Mouse (Mus musculus): ENCODE results near the gene Klhdc9. TPM values are rescaled to one million over a fixed set of nuclear protein-coding genes. Genes with fewer than 3 reads are reported as not detected.

The Klhdc9 gene
- polyA plus RNA-seq (2012; ENCODE audit: low replicate concordance): 0.44 and 0.99 TPM in 2 replicates

DNA sequence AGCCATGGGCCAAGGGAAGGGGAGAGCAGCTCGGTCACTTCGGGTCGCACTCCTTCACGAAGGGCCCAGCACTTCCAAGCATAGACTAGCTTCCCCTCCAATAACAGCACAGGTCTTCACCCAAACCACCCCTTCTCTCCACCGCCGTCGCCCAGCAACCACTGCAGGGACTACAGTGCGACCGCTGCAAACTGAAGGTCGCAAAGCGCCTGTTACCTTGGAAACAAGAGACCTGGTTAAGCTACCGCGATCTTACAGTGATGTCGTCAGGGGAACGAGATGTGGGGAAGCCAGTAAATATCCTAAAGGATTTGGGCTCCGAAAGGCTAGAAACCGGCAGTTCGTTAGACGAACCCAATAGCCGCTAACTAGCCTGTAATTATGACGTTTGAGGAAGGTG is at the start of gene Klhdc9:
Gene Klhdc9 (minus strand): TSS at position 143 of the 400 bp plus-strand sequence.

DNA sequence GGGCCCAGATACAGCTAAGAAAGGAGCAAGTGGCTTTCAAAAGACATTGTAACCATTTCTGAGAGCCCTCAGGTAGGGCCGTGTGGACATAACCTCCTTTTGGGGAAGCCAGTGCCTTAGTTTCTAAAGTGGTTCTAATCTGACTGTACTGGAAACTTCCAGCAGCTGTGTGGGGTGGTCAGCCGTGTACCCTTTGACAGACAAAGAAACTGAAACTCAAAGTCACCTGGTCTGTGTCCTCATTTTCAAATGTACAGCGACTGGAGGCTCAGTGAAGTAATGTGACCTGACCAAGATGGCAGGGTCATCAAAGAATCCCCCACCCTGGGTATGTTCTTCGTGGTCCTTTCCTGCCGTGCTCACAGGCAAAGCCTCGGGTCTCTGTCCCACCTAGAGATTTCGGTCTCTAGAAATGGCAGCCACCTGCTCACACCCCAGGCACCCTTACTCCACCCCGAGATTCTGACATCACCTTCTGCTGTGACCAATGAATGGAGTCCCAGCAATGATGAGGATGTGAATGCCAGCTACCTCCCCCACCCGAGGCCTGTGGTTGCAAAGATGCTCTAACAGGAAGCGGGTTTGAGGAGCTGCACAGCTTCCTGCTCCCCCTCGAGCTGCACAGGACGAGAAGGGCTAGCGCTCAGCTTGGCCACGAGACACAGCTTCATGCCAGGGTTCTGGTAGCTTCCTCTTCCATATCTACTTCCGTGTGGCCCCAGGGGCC is 27.9 kb upstream of the Klhdc9 start, which contains the start of gene Arhgap30:
Gene Arhgap30 (plus strand): TSS at position 579 of the 727 bp plus-strand sequence.

DNA sequence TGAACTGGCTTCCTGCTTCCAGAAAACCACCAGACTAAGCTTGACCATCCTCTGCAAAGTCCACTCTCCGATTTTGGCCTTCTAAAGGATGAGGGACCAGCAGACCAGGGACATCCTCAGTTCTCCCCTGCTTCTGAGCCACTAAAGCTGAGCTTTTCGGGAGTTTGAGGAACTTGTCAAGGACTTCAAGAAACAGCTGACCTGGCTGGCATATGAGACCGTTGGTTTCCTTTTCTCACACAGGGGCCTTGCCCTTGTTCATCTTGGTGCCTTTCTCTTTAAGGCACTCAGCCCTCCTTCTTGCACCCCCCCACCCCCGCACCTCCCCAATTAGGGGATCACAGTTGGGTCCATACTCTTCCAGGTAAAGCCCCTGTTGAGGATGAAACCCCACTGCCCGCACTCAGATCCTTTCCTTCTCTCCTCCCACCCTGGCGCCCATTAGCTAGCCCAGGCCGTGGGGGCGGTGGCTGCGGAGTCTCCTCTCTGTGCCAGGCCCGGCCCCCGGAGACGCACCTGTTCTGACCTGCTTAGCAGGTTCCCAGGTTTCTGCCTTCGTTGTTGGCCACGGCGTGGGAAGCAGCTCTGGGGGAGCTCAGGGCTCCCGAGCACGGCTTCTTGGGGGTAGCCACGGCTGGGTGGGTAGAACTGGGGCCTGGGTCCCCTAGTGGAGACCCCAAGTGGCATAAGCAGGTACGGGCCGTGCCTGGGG is 9.4 kb upstream of the Klhdc9 start, which contains the start of gene Nectin4:
Gene Nectin4 (plus strand): TSS at position 255 of the 712 bp plus-strand sequence.

DNA sequence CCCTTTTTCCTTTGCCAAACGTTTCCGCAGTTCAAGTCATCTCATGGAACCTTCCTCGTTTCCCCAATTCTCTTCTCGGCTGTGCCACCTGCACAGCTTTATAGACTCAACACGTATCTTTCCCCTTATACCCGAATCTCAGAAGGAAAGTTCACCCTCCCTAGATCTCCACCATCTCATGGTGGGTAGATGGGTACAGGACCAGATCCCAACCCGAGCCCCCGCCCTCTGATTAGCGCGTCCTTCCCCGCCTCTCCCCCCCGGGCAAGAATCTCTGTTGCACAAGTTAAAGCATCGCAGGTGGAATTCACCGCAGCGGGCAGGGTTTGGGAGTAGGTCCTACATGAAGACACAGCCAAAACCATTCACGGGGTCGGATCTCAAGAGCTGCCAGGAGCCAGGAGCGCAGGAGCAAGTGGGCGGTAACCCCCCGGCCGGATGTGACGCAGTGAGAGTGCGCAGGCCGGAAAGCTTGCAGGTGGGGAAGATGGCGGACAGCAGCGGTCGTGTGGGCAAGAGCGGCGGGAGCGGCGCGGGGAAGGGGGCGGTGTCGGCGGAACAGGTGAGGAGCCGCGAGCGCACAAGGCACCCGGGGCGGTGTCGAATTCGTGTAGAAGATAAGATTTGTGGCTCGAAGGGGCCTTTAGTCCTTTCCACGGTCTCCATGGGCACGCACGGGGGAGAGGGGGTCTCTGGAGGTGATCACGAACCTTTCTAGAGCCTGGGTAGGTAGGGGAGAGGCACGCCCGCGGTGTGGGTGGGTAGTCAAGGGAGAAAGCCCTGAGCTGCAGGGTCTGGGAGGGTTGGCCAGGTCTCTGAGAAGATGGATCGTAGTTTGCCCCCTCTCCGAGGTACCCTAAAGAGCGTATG is 15.1 kb downstream of the Klhdc9 start, which contains the start of the genes Nit1 and Pfdn2:
Gene Nit1 (minus strand): TSS at position 422 of the 870 bp plus-strand sequence.
Gene Pfdn2 (plus strand): TSS at position 446 of the 870 bp plus-strand sequence.

DNA sequence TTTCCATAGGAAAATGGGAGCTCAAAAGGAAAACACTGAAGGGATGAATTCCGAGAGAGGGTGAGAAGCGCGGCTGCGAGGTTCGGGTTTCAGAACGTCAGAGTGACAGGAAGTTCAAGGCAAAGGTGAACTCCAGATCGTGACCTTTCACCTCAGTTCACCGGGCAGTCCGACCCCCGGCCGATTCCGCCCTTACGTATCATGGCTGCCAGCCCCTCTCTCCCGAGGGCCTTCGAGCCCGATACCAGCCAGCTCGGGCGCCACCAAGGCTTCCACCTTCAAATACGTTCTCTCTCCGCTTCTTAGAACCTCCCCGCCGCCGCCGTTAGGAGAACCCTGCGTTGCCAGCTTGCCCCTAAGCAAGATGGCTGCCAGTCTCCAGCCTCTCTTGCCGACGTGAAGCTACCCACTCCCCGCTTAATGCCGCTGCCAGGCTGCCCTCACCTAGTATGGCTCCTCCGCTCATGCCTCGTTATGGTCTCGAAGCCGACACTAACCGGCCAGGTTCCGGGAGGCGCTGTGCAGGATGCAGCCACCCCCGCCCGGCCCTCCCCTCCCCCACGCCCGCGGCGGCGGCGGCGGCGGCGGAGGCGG is 31.7 kb downstream of the Klhdc9 start, which contains the start of gene Dedd:
Gene Dedd (plus strand): TSS at position 307 of the 594 bp plus-strand sequence.

Other genes starting within 250 kb of the Klhdc9 start
- 1.2 and 1.6 TPM in 2 replicates for gene Cfap126, start 246.9 kb downstream of the Klhdc9 start, polyA plus RNA-seq (2012; ENCODE audit: low replicate concordance)
- 5.3 and 72.1 TPM in 2 replicates for gene Sdhc, start 210.2 kb downstream of the Klhdc9 start, polyA plus RNA-seq (2012; ENCODE audit: low replicate concordance)
- gene Mpz, start 210.1 kb downstream of the Klhdc9 start, polyA plus RNA-seq (2012; ENCODE audit: low replicate concordance): not detected in 2 replicates
- 0.66 and 1.8 TPM in 2 replicates for gene Pcp4l1, start 164.5 kb downstream of the Klhdc9 start, polyA plus RNA-seq (2012; ENCODE audit: low replicate concordance)
- not detected in 2 replicates for gene Nr1i3, start 146.8 kb downstream of the Klhdc9 start, polyA plus RNA-seq (2012; ENCODE audit: low replicate concordance)
- 18.3 and 19.3 TPM in 2 replicates for gene Tomm40l, start 138.3 kb downstream of the Klhdc9 start, polyA plus RNA-seq (2012; ENCODE audit: low replicate concordance)
- gene Apoa2, start 135.7 kb downstream of the Klhdc9 start, polyA plus RNA-seq (2012; ENCODE audit: low replicate concordance): not detected in 2 replicates
- 33.6 and 46.3 TPM in 2 replicates for gene Fcer1g, start 126.4 kb downstream of the Klhdc9 start, polyA plus RNA-seq (2012; ENCODE audit: low replicate concordance)
- gene Adamts4, start 110.4 kb downstream of the Klhdc9 start, polyA plus RNA-seq (2012; ENCODE audit: low replicate concordance): 0.04 and 0.17 TPM in 2 replicates
- gene Ndufs2, start 109.4 kb downstream of the Klhdc9 start, polyA plus RNA-seq (2012; ENCODE audit: low replicate concordance): 29.8 and 80.2 TPM in 2 replicates
- gene B4galt3, start 90.5 kb downstream of the Klhdc9 start, polyA plus RNA-seq (2012; ENCODE audit: low replicate concordance): 63.2 and 69.5 TPM in 2 replicates
- gene Ppox, start 79.6 kb downstream of the Klhdc9 start, polyA plus RNA-seq (2012; ENCODE audit: low replicate concordance): 29.7 and 70.3 TPM in 2 replicates
- 77.2 and 163 TPM in 2 replicates for gene Usp21, start 72.8 kb downstream of the Klhdc9 start, polyA plus RNA-seq (2012; ENCODE audit: low replicate concordance)
- gene Ufc1, start 65.8 kb downstream of the Klhdc9 start, polyA plus RNA-seq (2012; ENCODE audit: low replicate concordance): 17.7 and 40.2 TPM in 2 replicates
- 11.6 and 25.3 TPM in 2 replicates for gene Dedd, start 31.7 kb downstream of the Klhdc9 start, polyA plus RNA-seq (2012; ENCODE audit: low replicate concordance)
- 9.5 and 14.3 TPM in 2 replicates for gene Nit1, start 15.2 kb downstream of the Klhdc9 start, polyA plus RNA-seq (2012; ENCODE audit: low replicate concordance)
- gene Pfdn2, start 15.1 kb downstream of the Klhdc9 start, polyA plus RNA-seq (2012; ENCODE audit: low replicate concordance): 6.8 and 10.4 TPM in 2 replicates
- gene Nectin4, start 9.3 kb upstream of the Klhdc9 start, polyA plus RNA-seq (2012; ENCODE audit: low replicate concordance): 2.4 and 3.8 TPM in 2 replicates
- 174 and 196 TPM in 2 replicates for gene Arhgap30, start 28.2 kb upstream of the Klhdc9 start, polyA plus RNA-seq (2012; ENCODE audit: low replicate concordance)
- gene Usf1, start 50.5 kb upstream of the Klhdc9 start, polyA plus RNA-seq (2012; ENCODE audit: low replicate concordance): 54.0 and 85.7 TPM in 2 replicates
- 1.4 TPM in 1 of 2 replicates, not detected in the other for gene Tstd1, start 58.1 kb upstream of the Klhdc9 start, polyA plus RNA-seq (2012; ENCODE audit: low replicate concordance)
- gene F11r, start 76.7 kb upstream of the Klhdc9 start, polyA plus RNA-seq (2012; ENCODE audit: low replicate concordance): 0.16 and 1.7 TPM in 2 replicates
- gene Alyref2, start 142.7 kb upstream of the Klhdc9 start, polyA plus RNA-seq (2012; ENCODE audit: low replicate concordance): 17.0 and 18.6 TPM in 2 replicates
- gene Itln1, start 174.5 kb upstream of the Klhdc9 start, polyA plus RNA-seq (2012; ENCODE audit: low replicate concordance): 0.36 and 1.6 TPM in 2 replicates
- gene Cd244a, start 198.4 kb upstream of the Klhdc9 start, polyA plus RNA-seq (2012; ENCODE audit: low replicate concordance): 1.1 and 1.5 TPM in 2 replicates
- gene Ly9, start 246.6 kb upstream of the Klhdc9 start, polyA plus RNA-seq (2012; ENCODE audit: low replicate concordance): 10.9 and 18.3 TPM in 2 replicates